Mouse (Mus musculus) bone marrow, adult 2 months (tissue): ENCODE measurements around the gene Hoxa2.

ENCODE experiments used
- CTCF ChIP-seq: fragments of 200-500 bp; IDR thresholded peaks from 2 replicates; pipeline ENCODE4 v1.5.1; 2011; ENCODE audit warnings: low read length, control low read depth; ENCODE audit not compliant: control insufficient read depth, insufficient read depth
- POLR2A ChIP-seq: fragments of 200-500 bp; IDR thresholded peaks from 2 replicates; pipeline ENCODE4 v1.6.1; 2011; ENCODE audit warnings: low read depth, mild to moderate bottlenecking, control low read depth, low read length, borderline replicate concordance; ENCODE audit not compliant: control insufficient read depth

DNA sequence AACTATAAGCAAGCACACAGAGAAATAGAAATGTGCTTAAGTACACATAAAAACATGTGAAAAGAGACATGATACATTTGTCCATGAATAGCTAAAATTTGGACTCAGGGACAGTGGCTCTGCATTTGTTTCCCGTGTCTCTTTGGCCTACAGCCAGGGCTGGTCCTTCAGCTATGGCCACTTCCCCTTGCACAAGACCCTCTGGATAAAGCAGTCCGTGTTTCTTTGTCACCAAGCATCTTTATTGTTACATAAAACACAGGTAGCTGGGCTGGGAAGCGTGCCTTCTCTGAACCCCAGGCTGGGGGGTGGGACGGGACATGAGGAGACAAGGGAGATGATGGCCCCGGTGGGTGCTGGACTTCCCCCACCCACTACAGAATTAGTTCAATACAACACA lies 49.6 kb upstream of the Hoxa2 start:
- TF ChIP-seq CTCF (no peak), POLR2A (no peak)
